Mouse (Mus musculus) bone marrow, adult 2 months (tissue): Measurements from ENCODE around the gene Pfdn2.
A peak's percentile ranks its signal among the peaks of the same experiment; 100 is the strongest.

Experiments
- CTCF ChIP-seq: fragments of 200-500 bp; IDR thresholded peaks from 2 replicates; pipeline ENCODE4 v1.5.1; 2011; ENCODE audit warnings: low read length, control low read depth; ENCODE audit not compliant: control insufficient read depth, insufficient read depth
- POLR2A ChIP-seq: fragments of 200-500 bp; IDR thresholded peaks from 2 replicates; pipeline ENCODE4 v1.6.1; 2011; ENCODE audit warnings: low read depth, mild to moderate bottlenecking, control low read depth, low read length, borderline replicate concordance; ENCODE audit not compliant: control insufficient read depth

- TF ChIP-seq POLR2A (peak; percentile 39; the same call in 1 of the 2 replicates), CTCF (no peak)
Measured at GRCm38 (mm10) chr1:171329433-171330215, 15.8 kb upstream of the Pfdn2 start.
